Mouse (Mus musculus): ENCODE results near the gene Prpf6.
A peak's percentile ranks its signal among the peaks of the same experiment; 100 is the strongest.

Gene Prpf6

GRCm38 (mm10) chr2:181689466-181690160, 97.9 kb downstream of the Prpf6 start:
- no peak for DNase-seq (ENCODE audit: low spot score)

GRCm38 (mm10) chr2:181691083-181691482, 99.4 kb downstream of the Prpf6 start:
- no peak for DNase-seq (ENCODE audit: low spot score)

GRCm38 (mm10) chr2:181691571-181691970, 99.9 kb downstream of the Prpf6 start:
- DNase-seq (ENCODE audit: low spot score): no peak

GRCm38 (mm10) chr2:181692304-181692703, 100.6 kb downstream of the Prpf6 start:
- no peak for DNase-seq (ENCODE audit: low spot score)

GRCm38 (mm10) chr2:181693339-181694280, 101.9 kb downstream of the Prpf6 start, which contains the start of gene Rgs19:
Rgs19 (minus strand) TSS chr2:181693977.
- peak; percentile 83 for DNase-seq (ENCODE audit: low spot score)

GRCm38 (mm10) chr2:181694581-181694980, 102.9 kb downstream of the Prpf6 start:
- no peak for DNase-seq (ENCODE audit: low spot score)

- no peak for DNase-seq (ENCODE audit: low spot score)
These were observed 104.1 kb downstream of the Prpf6 start for GRCm38 (mm10) chr2:181695776-181696175.

- no peak for DNase-seq (ENCODE audit: low spot score)
These were observed 105.2 kb downstream of the Prpf6 start for GRCm38 (mm10) chr2:181696801-181697420.

GRCm38 (mm10) chr2:181698241-181698640, 106.6 kb downstream of the Prpf6 start, which contains the start of gene Lkaaear1:
Lkaaear1 (minus strand) TSS chr2:181698442.
- no peak for DNase-seq (ENCODE audit: low spot score)
